Mouse (Mus musculus): ENCODE data around the gene Trub1.

Gene Trub1

DNA sequence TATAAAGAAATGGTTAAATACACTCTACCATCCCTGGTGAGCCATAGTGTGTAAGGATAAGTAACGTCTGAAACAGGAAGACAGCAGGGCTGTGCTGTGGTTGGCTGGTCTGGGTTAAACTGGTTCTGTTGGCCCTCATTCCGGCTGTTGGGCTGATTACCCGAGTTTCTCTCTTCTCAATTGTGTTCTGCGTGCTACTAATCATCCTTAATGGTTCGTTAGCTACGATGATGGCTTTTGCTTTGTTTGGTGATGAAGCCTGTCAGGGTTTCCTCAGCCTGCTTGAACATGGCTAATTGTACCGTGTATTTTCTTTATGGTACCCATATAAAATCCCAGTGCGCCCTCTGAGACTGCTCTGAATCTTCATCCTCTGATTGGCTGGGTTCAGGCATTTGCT lies 11.0 kb downstream of the Trub1 start:
- Histone ChIP-seq H3K36me3 (ENCODE audit: control insufficient read depth, insufficient read depth, low read length, poor library complexity, severe bottlenecking) (no peaks in the 10 kb centered on the region; the same call in 1 of the 2 replicates), H3K27me3 (ENCODE audit: control insufficient read depth, insufficient read depth, low read length, poor library complexity, severe bottlenecking) (no peaks in the 10 kb centered on the region)
- DNase-seq (ENCODE audit: low read depth, low spot score), result no peak

GRCm38 (mm10) chr19:57465742-57466141 lies 13.0 kb downstream of the Trub1 start:
- Histone ChIP-seq H3K27me3 (ENCODE audit: control insufficient read depth, insufficient read depth, low read length, poor library complexity, severe bottlenecking) (no peaks in the 10 kb centered on the region), H3K36me3 (ENCODE audit: control insufficient read depth, insufficient read depth, low read length, poor library complexity, severe bottlenecking) (peaks cover 1% of the 10 kb centered on the region; the same call in 1 of the 2 replicates)
- DNase-seq (ENCODE audit: low read depth, low spot score), result no peak

DNA sequence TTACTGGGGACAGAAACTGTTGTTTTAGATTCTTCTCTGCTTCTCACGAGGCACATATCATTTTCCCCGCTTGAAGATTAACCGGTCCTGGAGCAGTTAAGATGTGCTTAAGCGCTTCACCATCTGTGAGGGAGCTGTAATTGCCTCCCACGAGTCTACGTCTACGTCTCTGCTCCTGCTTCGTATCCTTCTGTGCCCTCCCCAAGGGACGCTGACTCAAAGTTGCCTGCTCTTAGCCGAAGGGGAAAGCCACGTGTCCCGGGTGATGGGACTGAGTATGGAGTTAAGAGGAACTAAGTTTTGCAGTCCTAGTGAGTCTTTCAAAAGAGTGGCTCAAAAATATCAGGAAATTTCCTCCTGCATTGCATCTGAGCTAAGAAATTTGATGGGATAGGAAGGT lies 18.3 kb downstream of the Trub1 start:
- DNase-seq (ENCODE audit: low read depth, low spot score), result no peak
- no peaks in the 10 kb centered on the region for H3K27me3 ChIP-seq (ENCODE audit: control insufficient read depth, insufficient read depth, low read length, poor library complexity, severe bottlenecking)
- peaks cover 1% of the 10 kb centered on the region; the same call in 1 of the 2 replicates for H3K36me3 ChIP-seq (ENCODE audit: control insufficient read depth, insufficient read depth, low read length, poor library complexity, severe bottlenecking)

DNA sequence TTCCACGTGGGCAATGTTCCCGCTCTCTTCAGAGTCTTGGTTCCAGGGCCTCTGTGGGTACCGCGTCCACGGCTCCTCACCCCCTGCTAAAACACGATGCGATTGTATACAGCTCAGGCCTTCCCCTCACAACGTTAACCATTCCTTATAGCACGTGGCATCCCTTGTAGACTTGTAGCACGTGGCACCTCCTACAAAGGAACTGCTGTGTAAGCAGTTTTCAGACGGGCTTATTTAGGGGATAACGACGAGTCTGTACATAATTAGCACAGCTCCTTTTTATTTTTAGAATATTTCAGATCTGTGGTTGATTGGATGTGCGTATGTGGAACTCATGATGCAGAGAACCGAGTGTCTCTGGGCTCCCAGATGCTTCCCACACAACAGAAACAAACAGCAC lies 19.5 kb downstream of the Trub1 start:
- Histone ChIP-seq H3K27me3 (ENCODE audit: control insufficient read depth, insufficient read depth, low read length, poor library complexity, severe bottlenecking) (no peaks in the 10 kb centered on the region), H3K36me3 (ENCODE audit: control insufficient read depth, insufficient read depth, low read length, poor library complexity, severe bottlenecking) (peaks cover 1% of the 10 kb centered on the region; the same call in 1 of the 2 replicates)
- no peak for DNase-seq (ENCODE audit: low read depth, low spot score)

DNA sequence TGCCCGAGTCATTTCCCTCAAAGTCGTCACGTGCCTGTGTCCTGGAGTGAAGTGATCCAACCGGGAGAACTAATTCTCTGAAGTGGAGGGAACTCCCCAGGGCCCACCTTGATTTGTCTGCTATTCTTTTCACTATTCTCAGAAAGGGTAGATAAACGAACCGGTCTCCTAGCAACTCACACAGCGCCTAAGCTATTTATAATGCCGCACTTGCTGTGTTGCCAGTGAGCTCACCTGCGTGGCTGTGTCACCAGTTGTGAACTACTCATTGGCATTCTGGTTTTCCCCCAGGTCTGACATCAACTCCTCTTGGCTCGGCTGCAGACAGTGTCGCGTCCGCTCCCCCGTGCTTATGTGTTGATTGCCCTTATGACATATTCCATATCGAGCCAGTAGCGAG lies 20.6 kb downstream of the Trub1 start:
- Histone ChIP-seq H3K36me3 (ENCODE audit: control insufficient read depth, insufficient read depth, low read length, poor library complexity, severe bottlenecking) (0 out of 2 replicates have a peak, but pooled peaks cover 1% of the 10 kb centered on the region), H3K27me3 (ENCODE audit: control insufficient read depth, insufficient read depth, low read length, poor library complexity, severe bottlenecking) (no peaks in the 10 kb centered on the region)
- DNase-seq (ENCODE audit: low read depth, low spot score), result no peak

DNA sequence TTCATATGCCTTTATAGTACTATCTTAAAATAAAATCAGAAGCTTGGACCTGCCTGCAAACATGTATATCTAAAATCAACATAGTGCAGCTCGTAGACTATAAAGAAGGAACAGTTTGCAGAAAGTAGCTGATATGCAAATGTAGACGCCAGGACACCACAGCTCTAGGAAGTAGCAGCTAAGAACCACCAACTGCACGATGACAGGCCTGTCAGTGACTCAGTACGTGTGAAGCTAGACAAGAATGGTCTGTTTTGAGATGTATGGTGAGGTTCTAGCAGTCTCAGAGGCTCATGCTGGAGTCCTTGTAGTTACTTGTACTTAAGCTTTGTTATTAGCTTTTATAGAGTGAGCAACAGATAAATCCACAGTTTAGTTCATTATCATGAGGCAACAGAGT lies 22.6 kb downstream of the Trub1 start:
- no peaks in the 10 kb centered on the region for H3K36me3 ChIP-seq (ENCODE audit: control insufficient read depth, insufficient read depth, low read length, poor library complexity, severe bottlenecking)
- H3K27me3 ChIP-seq (ENCODE audit: control insufficient read depth, insufficient read depth, low read length, poor library complexity, severe bottlenecking), result no peaks in the 10 kb centered on the region
- no peak for DNase-seq (ENCODE audit: low read depth, low spot score)

DNA sequence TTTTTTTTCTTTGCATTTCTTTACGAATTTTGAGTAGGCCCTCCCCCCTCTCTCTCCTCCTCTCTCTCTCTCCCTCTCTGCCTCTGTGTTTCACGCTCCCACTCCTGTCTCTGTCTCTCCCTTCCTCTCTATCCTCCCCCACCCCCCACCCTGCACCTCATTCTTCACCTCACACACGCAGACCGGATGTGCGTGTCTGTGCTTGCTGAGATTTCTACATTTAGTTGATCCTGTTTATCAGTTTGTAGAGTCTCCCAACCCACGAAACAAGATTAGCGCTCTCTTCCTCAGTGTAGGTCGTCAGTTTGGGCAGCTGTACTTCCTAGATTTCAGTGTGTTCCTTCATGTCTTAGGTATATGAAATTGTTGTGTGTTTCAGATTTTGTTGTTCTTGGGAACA lies 24.6 kb downstream of the Trub1 start:
- DNase-seq (ENCODE audit: low read depth, low spot score), result no peak
- H3K36me3 ChIP-seq (ENCODE audit: control insufficient read depth, insufficient read depth, low read length, poor library complexity, severe bottlenecking), result no peaks in the 10 kb centered on the region
- no peaks in the 10 kb centered on the region for H3K27me3 ChIP-seq (ENCODE audit: control insufficient read depth, insufficient read depth, low read length, poor library complexity, severe bottlenecking)

DNA sequence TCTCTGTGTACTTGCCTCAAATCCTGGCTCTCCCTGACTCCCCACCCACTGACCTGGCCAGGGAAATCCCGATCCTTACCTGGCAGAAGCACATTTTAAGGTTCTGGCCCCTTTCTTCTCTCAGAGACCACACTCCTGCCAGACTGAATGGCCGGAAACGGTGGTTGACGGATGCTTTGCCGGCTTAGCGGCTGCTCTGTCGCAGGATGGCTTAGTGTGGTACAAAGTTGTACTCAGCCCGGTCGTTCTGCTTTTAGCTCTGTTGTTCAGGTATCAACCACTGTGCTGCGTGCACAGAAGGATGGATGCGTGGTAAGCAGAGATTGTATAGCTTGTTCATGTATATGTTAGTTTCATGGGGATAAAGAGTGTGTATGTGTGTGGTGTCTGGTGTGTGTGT lies 25.3 kb downstream of the Trub1 start:
- H3K36me3 ChIP-seq (ENCODE audit: control insufficient read depth, insufficient read depth, low read length, poor library complexity, severe bottlenecking), result no peaks in the 10 kb centered on the region
- no peaks in the 10 kb centered on the region for H3K27me3 ChIP-seq (ENCODE audit: control insufficient read depth, insufficient read depth, low read length, poor library complexity, severe bottlenecking)
- DNase-seq (ENCODE audit: low read depth, low spot score), result no peak

GRCm38 (mm10) chr19:57479886-57480655 lies 27.4 kb downstream of the Trub1 start:
- DNase-seq (ENCODE audit: low read depth, low spot score), result no peak
- Histone ChIP-seq H3K36me3 (ENCODE audit: control insufficient read depth, insufficient read depth, low read length, poor library complexity, severe bottlenecking) (no peaks in the 10 kb centered on the region), H3K27me3 (ENCODE audit: control insufficient read depth, insufficient read depth, low read length, poor library complexity, severe bottlenecking) (no peaks in the 10 kb centered on the region)

DNA sequence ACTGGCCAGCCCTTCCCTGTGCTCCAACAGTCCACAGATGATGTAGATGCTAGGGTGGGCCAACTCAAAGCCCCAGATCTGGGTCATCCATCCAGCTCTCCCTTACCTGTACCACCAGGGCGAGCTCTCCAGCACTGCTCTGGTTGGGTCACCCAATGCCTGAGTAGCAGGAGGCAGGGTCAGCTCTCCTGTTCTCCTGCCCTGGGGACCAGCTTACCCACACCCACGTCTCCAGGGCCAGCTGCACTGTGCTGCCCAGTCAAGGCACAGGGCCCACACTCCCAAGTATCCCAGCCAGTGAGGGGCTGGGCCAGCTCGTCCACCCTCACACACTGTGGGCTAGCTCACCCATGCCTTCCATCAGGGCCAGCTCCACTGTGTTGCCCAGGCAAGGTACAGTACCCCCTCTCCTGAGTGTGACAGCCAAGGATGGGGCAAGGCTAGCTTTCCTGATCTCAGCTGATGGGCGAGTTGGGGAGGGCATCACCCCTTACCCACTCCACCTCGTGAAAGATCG lies 29.1 kb downstream of the Trub1 start:
- Histone ChIP-seq H3K27me3 (ENCODE audit: control insufficient read depth, insufficient read depth, low read length, poor library complexity, severe bottlenecking) (no peaks in the 10 kb centered on the region), H3K36me3 (ENCODE audit: control insufficient read depth, insufficient read depth, low read length, poor library complexity, severe bottlenecking) (no peaks in the 10 kb centered on the region)
- no peak for DNase-seq (ENCODE audit: low read depth, low spot score)

GRCm38 (mm10) chr19:57482815-57483214 lies 30.1 kb downstream of the Trub1 start:
- peak; percentile 74 for DNase-seq (ENCODE audit: low read depth, low spot score)
- H3K36me3 ChIP-seq (ENCODE audit: control insufficient read depth, insufficient read depth, low read length, poor library complexity, severe bottlenecking), result no peaks in the 10 kb centered on the region
- no peaks in the 10 kb centered on the region for H3K27me3 ChIP-seq (ENCODE audit: control insufficient read depth, insufficient read depth, low read length, poor library complexity, severe bottlenecking)

- no peak for DNase-seq (ENCODE audit: low read depth, low spot score)
- H3K27me3 ChIP-seq (ENCODE audit: control insufficient read depth, insufficient read depth, low read length, poor library complexity, severe bottlenecking), result no peaks in the 10 kb centered on the region
- no peaks in the 10 kb centered on the region for H3K36me3 ChIP-seq (ENCODE audit: control insufficient read depth, insufficient read depth, low read length, poor library complexity, severe bottlenecking)
These were observed 34.4 kb downstream of the Trub1 start for GRCm38 (mm10) chr19:57487051-57487658.

DNA sequence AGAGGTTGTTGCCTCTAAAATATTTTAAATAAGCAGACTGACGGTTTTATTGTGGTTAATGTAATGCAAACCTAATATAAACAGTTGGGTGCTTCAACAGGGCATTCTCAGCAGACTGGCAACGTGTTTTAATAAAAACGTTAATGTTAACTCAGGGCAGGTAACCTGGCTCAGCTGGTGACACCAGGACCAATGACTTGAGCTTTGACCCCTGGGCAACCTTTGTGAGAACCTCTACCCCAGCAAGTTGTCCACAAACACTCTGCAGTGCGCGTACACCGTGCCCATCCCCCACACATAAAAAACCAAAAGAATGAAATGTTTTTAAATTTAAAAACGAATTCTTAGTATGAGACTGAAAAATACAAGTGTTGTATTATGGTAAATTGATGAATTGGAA lies 36.8 kb downstream of the Trub1 start:
- DNase-seq (ENCODE audit: low read depth, low spot score), result no peak
- H3K27me3 ChIP-seq (ENCODE audit: control insufficient read depth, insufficient read depth, low read length, poor library complexity, severe bottlenecking), result no peaks in the 10 kb centered on the region
- H3K36me3 ChIP-seq (ENCODE audit: control insufficient read depth, insufficient read depth, low read length, poor library complexity, severe bottlenecking), result no peaks in the 10 kb centered on the region

DNA sequence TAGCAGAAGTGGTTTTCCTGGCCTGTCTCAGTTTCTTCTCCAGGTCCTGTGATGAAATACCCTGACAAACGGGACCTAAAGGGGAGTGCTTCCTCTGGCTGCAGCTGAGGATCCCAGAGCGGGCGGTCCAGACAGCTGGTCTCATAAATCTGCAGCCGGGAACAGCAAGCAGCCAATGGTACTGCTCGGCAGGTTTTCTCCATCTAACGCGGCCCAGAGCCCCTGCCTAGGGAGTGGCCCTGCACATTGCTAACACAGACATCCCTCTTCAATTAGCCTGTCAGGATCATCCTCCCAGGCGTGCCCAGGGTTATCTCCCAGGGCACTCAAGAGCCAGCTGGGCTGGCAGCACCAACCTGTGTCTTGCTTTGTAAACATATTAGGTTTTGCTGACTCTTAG lies 38.3 kb downstream of the Trub1 start:
- no peak for DNase-seq (ENCODE audit: low read depth, low spot score)
- H3K36me3 ChIP-seq (ENCODE audit: control insufficient read depth, insufficient read depth, low read length, poor library complexity, severe bottlenecking), result no peaks in the 10 kb centered on the region
- H3K27me3 ChIP-seq (ENCODE audit: control insufficient read depth, insufficient read depth, low read length, poor library complexity, severe bottlenecking), result no peaks in the 10 kb centered on the region

GRCm38 (mm10) chr19:57494020-57494419 lies 41.3 kb downstream of the Trub1 start:
- H3K27me3 ChIP-seq (ENCODE audit: control insufficient read depth, insufficient read depth, low read length, poor library complexity, severe bottlenecking), result no peaks in the 10 kb centered on the region
- peak; percentile 9 for DNase-seq (ENCODE audit: low read depth, low spot score)
- no peaks in the 10 kb centered on the region for H3K36me3 ChIP-seq (ENCODE audit: control insufficient read depth, insufficient read depth, low read length, poor library complexity, severe bottlenecking)

Data from splenic B cell, adult 2 months (primary cell).